In genomic region chr12:6381833-6382232, GRCm38 (mm10) we compare ENCODE assay signal across 13 mouse cellular contexts.
"Had no signal": no experiment of that assay in that cellular context is flagged by ENCODE, and none has a peak within 500 bp of the region (broad histone marks: within the 10 kb centered on the region; RNA-seq: fewer than 3 reads in every experiment).

No protein-coding gene starts in this region.

- ATAC-seq: lung, postnatal 0 days; midbrain, embryonic 13.5 days had no signal

- H3K4me2 ChIP-seq: liver, embryonic 11.5 days; liver, embryonic 15.5 days; midbrain, embryonic 13.5 days had no signal

- H3K27ac ChIP-seq: left cerebral cortex, adult 2 months; limb, embryonic 10.5 days; liver, embryonic 15.5 days; midbrain, embryonic 13.5 days; stomach, postnatal 0 days had no signal

- H3K9ac ChIP-seq: liver, embryonic 15.5 days; midbrain, embryonic 13.5 days had no signal

- DNase-seq: kidney, adult 18-20 months; kidney, postnatal 10 days; kidney, postnatal 4 days; lung, adult 2 months; lung, postnatal 36 days; thymus, postnatal 4 days had no signal

- H3K9me3 ChIP-seq: limb, embryonic 10.5 days; liver, embryonic 15.5 days; midbrain, embryonic 13.5 days had no signal

- H3K36me3 ChIP-seq: limb, embryonic 10.5 days; liver, embryonic 15.5 days; midbrain, embryonic 13.5 days had no signal

- H3K4me1 ChIP-seq: limb, embryonic 10.5 days; liver, embryonic 15.5 days; midbrain, embryonic 13.5 days had no signal

- H3K4me3 ChIP-seq: left cerebral cortex, adult 2 months; limb, embryonic 10.5 days; liver, embryonic 15.5 days; midbrain, embryonic 13.5 days had no signal

- H3K27me3 ChIP-seq: liver, embryonic 15.5 days; midbrain, embryonic 13.5 days had no signal
